ENCODE assay signal across 26 mouse cellular contexts in genomic region chr1:56956811-56957210, GRCm38 (mm10). TPM values are rescaled to one million over a fixed set of nuclear protein-coding genes. Genes with fewer than 3 reads are reported as not detected.
"Had no signal": no experiment of that assay in that cellular context is flagged by ENCODE, and none has a peak within 500 bp of the region (broad histone marks: within the 10 kb centered on the region; RNA-seq: fewer than 3 reads in every experiment).

No protein-coding gene starts in this region.

- ATAC-seq: hindbrain, embryonic 16.5 days; inflammation-experienced regulatory T-cells, adult 6 months; intestine, embryonic 15.5 days; intestine, postnatal 0 days had no signal

- H3K27ac ChIP-seq: gastrocnemius, adult 2 months; heart, adult 2 months; hindbrain, embryonic 10.5 days; hindbrain, embryonic 12.5 days; hindbrain, embryonic 14.5 days; intestine, embryonic 15.5 days; layer of hippocampus, adult 2 months; limb, embryonic 10.5 days; limb, embryonic 12.5 days; liver, embryonic 13.5 days; liver, embryonic 15.5 days had no signal

- H3K4me3 ChIP-seq: gastrocnemius, adult 2 months; heart, adult 2 months; heart, embryonic 12.5 days; hindbrain, embryonic 10.5 days; hindbrain, embryonic 12.5 days; intestine, embryonic 15.5 days; layer of hippocampus, adult 2 months; limb, embryonic 10.5 days; limb, embryonic 12.5 days; liver, embryonic 13.5 days; liver, embryonic 15.5 days had no signal

- H3K36me3 ChIP-seq: heart, embryonic 12.5 days; hindbrain, embryonic 12.5 days; intestine, embryonic 15.5 days; limb, embryonic 10.5 days; limb, embryonic 12.5 days; liver, embryonic 13.5 days; liver, embryonic 15.5 days had no signal

- H3K9ac ChIP-seq: heart, embryonic 12.5 days; hindbrain, embryonic 12.5 days; hindbrain, embryonic 14.5 days; intestine, embryonic 15.5 days; limb, embryonic 12.5 days; liver, embryonic 13.5 days; liver, embryonic 15.5 days had no signal

- H3K9me3 ChIP-seq: heart, embryonic 12.5 days; hindbrain, embryonic 10.5 days; hindbrain, embryonic 12.5 days; intestine, embryonic 15.5 days; limb, embryonic 10.5 days; limb, embryonic 12.5 days; liver, embryonic 13.5 days; liver, embryonic 15.5 days had no signal

- DNase-seq: gastrocnemius, adult 2 months; gastrocnemius, postnatal 10 days; gastrocnemius, postnatal 25 days; heart, adult 2 months; heart, postnatal 10 days; heart, postnatal 4 days; kidney, adult 18-20 months; kidney, adult 8-10 months; kidney, postnatal 10 days; kidney, postnatal 25 days; kidney, postnatal 4 days; liver; liver, embryonic 13.5 days had no signal

- H3K27me3 ChIP-seq: hindbrain, embryonic 12.5 days; intestine, embryonic 15.5 days; liver, embryonic 13.5 days; liver, embryonic 15.5 days had no signal

- H3K4me1 ChIP-seq: heart, embryonic 12.5 days; hindbrain, embryonic 10.5 days; hindbrain, embryonic 12.5 days; liver, embryonic 13.5 days; liver, embryonic 15.5 days had no signal

- H3K4me2 ChIP-seq: heart, embryonic 12.5 days; hindbrain, embryonic 12.5 days; hindbrain, embryonic 14.5 days; intestine, embryonic 15.5 days; limb, embryonic 12.5 days; liver, embryonic 11.5 days; liver, embryonic 13.5 days; liver, embryonic 15.5 days had no signal

RNA-seq across cellular contexts. Expression of gene Satb2, which starts 21.6 kb away (rescaled TPM):
- polyA plus RNA-seq: inflammation-experienced regulatory T-cells, adult 6 months had no signal
